Mouse (Mus musculus) heart, adult 11 months (tissue): ENCODE measurements around the gene Pcca.

ENCODE experiments used
- DNase-seq: peaks from one replicate; pipeline ENCODE4 v3.0.0; 2022

Gene Pcca

DNA sequence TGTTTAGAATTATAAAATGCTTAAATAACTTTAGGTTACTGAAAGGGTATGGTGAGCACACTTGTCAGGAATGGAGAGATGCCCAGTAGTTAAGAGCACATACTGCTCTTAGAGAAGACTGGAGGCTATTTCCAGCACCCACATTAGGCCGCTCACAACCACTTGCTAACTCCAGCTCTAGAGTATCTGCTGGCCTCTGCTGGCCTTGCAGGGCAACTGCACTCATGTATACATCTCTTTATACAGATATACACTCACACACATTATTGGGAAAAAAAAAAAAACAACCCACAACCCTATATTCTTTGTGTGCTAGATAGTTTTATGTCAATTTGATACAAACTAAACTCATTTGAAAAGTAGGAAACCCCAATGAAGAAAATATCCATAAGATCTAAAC lies 217.4 kb downstream of the Pcca start:
- DNase-seq, result peak; percentile 37

DNA sequence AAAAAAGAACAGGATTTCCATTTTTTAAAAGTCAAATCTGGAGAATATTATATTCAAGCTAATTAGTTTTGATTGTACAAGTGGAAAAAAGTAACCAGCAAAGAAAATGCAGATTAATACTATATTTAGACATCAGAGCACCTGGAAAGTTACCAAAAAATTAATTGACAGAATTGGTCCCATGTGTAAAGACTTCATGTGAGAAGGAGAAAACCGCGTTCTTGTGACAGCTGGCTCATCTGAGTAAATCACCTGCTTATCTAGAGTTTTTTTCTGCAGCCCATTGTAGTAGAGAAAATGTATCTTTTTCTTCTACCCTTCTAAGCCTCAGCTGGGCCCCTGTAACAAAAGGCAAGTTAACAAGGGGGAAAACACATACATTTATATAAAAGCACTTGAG lies 219.2 kb downstream of the Pcca start:
- DNase-seq, result no peak

DNA sequence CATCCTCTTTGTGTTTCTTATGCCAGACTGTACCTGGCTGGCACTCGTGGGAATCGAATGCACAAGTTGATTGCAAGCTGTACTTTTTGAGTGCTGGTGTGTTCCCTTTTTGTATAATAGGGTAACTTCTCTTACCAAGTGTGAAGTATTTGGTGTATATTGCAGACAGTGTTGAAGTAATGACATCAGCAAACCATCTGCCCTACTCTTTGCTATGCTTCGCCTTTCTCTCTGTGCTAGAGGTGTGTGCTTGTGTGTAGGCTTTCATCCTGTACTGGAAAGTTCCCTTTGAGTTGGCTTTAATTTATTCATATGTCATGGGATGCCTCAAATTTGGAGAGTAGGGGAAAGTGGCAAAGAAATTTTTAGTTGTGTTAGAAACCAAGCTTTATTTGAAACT lies 220.2 kb downstream of the Pcca start:
- peak; percentile 55 for DNase-seq

DNA sequence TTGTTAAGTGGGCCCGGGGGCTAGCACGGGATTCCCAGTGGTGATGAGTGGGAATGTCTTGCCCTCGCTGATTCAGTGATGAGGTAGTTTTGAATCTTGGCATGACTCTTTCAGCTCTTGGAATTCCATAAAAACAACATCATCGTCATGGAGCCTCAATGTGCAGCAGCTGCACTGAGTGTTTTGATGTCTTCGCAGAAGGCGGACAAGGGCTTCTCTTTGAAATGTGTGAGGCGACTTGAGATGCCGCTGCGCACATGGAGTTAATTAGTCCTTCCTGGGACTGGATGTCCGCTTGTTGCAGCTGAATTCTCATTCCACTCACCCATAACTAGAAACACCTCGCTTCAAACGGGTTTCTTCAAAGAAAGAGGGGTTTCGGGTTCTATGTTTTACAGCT lies 221.4 kb downstream of the Pcca start:
- no peak for DNase-seq

DNA sequence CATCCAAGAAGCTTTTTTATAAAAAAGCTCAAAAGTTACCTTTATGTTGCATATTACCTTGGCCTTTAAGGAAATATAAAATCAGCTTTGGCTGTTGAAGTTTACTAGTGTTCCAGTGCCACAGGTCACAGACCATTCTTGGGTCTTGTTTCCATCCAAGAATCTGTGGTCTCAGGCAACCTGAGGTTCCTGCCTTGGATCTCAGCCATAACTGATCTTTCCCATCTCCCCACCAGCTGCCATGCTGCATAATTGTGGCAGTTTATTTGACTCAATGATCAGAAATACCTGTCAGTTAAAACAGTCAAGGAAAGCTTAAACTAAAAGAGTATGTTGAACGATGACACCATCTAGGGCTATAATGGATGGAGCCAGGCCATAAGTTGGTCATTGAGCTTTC lies 222.5 kb downstream of the Pcca start:
- DNase-seq, result no peak

DNA sequence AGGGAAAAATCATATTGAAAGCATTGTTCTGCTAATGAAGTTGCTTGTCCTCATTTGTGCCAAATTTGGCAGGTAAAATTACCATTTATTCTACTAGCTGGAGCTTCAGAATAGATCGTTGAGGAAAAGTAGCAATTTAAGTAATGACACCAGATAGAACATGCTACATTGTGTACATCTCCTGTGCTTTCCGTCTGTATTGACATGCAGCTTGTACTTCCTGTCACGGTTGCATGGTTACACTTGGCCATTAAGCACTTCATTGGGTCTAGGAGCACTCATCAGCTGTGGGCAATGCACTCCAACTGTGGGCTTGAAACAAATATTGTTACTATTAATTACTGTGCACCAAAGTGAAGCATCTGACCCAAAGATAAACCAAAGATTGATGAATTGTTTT lies 225.8 kb downstream of the Pcca start:
- DNase-seq, result no peak

DNA sequence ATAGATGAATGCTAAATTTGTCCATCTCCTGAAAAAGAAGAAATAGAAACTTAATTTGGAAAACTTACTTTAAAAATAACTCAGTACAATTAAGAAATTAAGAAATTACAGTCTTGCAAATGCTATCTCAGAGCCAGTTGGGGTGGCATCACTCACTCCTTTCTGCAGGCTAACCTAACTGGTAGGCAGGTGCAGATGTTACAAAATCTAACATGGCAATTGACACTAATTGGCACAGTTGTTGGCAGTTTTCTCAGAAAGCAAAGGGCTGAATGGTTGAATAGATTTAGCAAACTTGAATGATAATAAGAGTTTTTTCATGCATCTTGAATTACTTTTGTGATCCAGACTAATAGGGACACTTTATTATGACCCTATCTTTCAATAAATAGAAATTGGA lies 226.7 kb downstream of the Pcca start:
- DNase-seq, result no peak

DNA sequence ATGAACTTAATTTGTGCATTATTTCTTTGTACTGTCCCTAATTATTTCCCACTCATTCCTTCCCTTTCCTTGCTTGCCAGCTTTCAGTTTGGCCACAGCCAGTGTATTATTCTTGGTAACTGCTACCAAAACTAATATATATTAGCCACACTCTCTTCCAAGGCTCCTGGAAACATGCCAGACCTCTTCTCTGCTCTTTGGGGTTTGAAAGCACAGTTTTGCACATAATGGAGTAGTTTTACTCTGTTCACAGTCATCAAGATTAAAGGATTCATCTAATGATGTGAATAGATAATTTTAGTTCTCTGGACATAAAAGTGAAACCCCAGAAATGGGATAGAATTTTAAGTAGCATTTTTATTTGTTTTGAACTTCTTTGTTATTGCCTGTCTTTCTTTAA lies 228.5 kb downstream of the Pcca start:
- DNase-seq, result no peak

DNA sequence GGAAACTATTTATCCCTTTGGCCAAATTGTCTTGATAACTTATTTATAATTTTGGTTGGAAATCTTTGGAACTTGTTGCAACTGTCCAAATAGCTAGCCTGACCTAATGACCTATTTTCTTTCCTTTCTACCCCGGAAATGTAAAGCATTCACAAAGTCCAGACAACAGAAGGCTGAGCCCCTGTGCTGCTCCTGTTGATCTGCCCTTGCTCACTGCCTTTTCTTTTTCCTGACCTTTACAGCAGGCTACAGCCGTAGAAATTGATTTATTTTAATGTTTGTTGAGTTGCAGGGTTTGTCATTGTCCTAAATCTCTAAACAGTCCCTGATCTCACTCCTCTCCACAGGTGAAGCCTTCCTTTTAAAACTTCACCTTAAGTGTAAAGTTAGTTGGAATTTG lies 231.8 kb downstream of the Pcca start:
- peak; percentile 56 for DNase-seq

DNA sequence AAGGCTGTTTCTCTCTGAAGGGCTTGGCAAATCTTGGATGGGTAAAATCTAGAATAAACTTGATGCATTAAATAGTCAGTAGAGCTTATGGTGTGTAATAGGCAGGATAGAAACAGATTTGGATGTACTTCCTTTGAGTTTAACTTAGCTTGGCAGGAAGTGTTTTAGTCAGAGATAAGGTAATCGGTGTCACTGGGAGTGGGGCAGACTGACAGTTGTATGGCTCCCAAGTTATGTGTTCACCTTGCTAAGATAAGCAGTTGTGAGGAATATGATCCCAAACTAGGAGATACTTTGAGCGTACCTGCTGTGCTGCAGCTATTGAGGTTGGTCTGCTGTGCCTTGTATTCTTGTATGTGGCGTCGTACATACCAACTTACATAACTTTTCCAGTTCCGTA lies 232.3 kb downstream of the Pcca start:
- no peak for DNase-seq

DNA sequence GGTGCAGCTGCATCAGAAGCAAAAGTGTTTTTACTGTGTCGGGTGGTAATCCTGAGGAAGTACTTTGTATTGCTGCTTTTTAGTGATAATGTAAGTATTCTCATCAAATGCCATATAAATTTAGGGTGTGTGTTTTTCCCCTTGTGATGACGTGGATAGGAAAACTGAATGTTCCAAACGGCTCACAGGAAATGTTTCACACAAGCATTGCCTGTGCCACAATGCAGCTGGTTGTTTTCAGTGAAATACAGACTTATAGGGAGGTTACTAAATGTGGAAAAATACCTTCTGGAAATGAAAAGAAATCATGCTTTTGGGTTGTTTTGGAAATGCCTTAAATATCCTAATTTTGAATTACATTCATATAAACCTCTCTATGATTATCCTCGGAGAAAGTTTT lies 250.6 kb downstream of the Pcca start:
- no peak for DNase-seq

DNA sequence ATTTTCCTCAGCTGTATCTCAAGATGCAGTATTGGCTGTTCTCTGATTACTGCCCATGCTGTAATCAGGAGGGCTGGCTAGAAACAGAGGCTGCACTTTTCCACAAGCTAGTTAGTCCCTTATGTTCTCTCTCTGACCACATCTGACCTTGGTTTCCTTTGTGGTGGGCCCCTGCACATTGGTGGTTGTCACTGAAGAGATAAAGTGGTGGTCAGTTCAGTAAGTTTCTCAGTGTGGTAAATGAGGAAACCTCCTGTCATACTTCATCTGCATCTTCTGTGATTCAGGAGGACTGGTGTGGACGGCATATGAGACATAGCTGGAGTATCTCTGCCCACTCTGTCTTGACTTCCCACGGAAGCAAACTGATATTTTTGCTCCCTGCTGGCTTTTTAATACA lies 254.1 kb downstream of the Pcca start:
- no peak for DNase-seq

DNA sequence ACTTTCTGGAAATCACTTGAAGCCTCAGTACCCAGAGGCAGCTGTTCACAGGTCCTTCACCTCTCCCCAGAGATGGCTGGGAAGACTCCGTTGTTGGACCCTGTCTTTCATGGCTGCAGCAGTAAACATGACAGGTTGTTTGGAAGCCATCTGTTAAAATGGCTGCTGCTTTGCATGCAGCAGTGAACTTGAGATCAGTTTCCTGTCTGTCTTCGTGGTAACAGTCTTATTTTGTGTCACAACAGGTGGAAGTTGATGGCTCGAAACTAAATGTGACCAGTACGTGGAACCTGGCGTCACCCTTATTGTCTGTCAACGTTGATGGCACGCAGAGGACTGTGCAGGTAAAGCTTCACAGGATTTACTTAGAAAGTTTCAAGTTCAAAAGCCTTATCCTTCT lies 256.0 kb downstream of the Pcca start:
- DNase-seq, result no peak

DNA sequence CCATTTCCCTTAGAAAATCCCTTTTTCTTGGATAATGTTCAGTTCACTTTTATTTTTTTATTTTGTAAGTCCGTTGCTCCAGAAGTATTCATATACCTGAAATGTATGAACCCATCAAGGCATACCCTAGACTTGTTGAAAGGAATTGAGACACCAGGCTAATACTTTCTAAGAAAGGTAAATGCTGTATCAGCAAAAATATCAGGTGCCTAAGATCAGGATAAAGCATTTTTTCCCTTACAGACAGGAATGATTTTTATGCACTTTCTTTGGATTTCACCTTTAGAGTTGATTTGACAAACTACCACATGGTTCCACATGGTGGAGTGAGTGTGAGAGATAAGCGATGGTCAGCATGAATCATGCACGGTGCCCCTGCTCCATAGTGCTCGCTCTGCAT lies 259.2 kb downstream of the Pcca start:
- no peak for DNase-seq

DNA sequence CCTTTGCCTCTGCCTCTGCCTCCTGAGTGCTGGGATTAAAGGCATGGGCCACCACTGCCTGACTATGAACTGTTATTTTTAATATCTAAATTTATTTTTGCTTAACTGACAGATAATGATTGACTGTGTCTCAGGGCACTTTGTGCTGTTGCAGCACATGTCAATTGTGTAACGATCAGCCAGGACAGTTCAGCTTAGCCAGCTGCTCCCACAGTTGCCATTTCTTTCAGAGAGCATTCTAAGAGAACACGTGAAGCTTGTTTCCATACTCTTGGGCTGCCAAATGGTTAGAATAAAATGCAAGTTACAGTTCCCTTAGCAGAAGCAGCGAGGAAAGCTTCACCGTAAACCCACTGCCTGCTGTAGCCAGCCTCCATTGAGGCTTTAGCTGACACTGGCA lies 266.2 kb downstream of the Pcca start:
- no peak for DNase-seq

DNA sequence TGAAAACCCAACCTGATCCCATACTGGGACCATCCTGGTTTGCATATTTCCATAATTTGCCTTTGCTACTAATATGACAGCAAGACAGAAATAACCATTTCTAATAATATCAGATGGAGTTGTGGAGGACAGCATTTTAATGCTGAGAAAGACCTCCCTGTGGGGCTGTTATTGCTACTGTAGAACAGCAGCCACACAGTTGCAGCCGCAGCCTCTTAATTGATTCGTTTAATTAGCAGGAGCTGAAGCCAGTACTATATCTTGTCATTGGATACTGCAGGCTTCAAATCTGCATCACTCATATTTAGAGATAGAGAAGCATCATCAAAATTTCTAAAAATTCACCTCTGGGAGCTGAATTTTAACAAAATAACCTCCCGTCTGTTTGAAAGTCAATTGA lies 286.9 kb downstream of the Pcca start:
- DNase-seq, result no peak

DNA sequence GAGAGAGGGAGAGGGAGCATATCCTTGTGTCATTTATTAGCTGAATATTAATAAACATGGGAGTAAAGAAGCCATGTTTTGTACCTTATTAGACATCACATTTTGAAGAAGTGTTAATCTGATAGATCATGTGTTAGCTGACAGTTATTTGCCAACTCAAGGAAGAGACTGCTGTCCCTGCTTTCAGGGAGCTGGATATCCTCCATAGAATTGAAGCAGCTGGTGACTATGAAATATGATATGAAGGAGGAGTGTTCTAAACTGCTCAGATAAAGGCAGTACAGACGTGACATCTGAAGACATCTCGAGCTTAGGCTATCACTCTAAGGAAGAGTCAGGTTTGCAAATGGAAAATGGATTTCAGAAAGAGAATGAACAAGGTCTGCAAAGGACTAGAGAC lies 289.7 kb downstream of the Pcca start:
- DNase-seq, result no peak

DNA sequence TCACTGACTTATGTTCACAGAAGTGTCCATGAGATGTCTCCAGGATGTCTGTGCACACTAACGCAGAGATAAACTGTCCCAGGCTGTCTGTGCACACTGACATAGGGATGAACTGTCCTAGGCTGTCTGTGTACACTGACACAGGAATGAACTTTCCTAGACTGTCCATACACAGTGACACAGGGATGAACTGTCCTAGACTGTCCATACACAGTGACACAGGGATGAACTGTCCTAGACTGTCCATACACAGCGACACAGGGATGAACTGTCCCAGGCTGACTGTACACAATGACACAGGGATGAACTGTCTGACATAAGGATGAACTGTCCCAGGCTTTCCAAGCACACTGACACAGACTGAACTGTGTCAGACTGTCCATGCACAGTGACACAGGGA lies 291.3 kb downstream of the Pcca start:
- no peak for DNase-seq

DNA sequence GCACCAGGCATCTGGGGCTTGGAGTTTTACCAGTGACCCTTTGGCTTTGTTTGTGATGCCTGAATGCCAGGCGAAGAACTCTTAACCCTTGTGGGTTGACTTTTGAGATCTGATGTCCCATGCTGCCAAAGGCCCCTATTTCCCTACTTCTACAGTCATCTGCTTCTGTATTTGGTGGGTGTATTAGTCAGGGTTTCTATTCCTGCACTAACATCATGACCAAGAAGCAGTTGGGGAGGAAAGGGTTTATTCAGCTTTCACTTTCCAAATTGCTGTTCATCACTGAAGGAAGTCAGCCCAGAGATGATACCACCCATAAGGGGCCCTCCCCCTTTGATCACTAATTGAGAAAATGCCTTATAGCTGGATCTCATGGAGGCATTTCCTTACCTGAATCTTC lies 296.3 kb downstream of the Pcca start:
- peak; percentile 72 for DNase-seq

DNA sequence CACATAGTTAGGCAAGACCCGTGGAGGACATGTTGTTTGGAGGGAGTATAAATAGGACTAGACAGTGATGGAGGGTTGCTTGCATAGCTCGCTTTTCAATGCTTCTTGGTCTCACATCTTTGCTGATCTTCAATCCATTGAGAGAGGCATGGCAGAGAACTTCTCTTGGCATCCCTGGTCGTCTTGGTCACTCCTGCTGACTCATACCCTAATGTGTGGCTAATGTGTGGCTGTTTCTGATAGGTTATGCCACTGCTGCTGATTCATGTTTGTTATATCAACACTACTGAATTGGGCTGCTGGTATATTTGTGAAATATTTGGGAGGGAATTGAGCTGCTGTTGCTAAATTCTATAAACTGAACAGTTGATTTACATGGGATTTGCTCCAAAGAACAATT lies 299.5 kb downstream of the Pcca start:
- no peak for DNase-seq

DNA sequence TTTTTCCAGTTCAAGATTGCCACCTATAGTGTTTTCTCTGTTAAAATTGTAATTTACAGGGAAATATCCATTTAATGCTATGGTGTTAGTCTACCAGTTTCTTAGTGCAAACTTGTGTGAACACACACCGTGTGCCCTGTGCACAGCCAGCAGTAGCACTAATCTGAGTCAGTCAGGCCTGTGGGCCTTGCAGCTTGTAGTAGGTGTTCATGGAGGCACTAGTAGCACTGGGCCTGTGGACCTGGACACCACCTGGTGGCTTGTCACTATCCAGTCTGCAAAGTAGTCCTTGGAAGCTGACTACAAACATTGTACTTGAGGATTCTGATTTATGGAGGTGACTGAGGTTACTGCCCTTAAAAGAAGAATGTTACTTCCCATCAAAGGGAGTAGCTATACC lies 300.6 kb downstream of the Pcca start:
- peak; percentile 71 for DNase-seq

DNA sequence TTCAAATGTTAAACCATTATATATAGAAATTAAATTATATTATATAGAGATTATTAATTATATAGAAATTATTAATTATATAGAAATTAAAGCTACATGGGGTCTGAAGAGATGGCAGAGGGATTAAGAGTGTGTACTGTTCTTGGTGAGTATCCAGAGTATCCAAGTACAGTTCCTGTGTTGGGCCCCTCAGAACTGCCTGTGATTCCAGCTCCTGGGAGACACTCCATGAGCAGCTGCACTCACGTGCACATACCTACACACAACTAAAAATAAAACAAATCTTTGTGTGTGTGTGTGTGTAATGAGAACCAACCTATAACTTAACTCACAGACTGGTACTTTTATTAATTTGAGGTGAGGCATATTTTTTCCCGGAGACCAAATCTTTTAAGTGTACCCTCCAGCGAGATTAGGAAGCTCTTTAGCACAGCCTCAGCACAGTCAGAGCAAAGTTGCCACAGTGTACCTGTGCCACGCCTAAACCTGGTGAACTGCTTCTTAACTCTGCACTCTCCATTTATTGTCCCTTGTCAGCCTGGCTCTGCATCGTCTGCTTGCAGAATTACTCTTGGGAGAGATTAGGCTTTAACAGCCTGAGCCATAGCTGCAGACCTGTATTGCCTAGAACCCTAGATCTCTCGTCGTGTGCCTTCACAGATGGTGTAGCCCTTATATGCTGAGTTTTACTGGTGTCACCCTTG lies 301.5 kb downstream of the Pcca start:
- peak; percentile 59 for DNase-seq

DNA sequence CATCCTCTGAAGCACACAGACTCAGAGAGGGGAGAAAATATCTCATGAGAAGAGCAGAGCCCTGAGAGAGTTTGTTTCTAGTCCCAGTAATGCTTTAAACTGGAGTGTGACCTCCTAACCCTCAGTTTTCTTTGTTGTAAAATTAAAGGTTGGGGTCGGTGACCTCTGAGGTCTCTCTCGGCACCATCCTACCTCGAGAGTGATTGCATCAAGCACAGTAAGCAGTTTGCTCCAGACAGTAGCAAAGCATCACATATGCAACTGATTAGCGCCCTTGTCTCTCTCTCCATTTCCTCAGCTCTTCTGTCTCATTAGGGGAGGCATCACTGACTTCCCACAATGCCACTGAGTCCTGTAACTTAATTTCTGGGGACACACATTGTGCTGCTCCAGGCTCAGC lies 302.1 kb downstream of the Pcca start:
- DNase-seq, result peak; percentile 43

DNA sequence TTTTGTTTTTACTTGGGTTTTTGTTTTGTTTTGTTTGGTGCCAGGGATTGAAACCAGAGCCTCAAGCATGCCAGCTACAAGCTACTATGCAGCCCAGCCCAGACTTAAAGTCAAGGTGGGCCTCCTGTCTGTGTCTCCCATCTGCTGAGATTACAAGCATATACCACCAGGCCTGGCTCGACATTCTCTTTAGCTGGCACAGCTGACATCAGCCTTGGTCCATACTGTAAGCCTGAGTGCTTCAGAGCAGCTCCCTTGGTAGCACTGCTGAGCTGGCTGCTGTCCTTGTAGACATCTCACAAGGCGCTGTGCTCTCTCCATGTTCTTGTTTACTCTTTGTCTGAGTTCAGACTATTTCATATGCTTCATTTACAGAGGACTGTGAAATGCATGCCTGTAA lies 302.9 kb downstream of the Pcca start:
- DNase-seq, result peak; percentile 65

DNA sequence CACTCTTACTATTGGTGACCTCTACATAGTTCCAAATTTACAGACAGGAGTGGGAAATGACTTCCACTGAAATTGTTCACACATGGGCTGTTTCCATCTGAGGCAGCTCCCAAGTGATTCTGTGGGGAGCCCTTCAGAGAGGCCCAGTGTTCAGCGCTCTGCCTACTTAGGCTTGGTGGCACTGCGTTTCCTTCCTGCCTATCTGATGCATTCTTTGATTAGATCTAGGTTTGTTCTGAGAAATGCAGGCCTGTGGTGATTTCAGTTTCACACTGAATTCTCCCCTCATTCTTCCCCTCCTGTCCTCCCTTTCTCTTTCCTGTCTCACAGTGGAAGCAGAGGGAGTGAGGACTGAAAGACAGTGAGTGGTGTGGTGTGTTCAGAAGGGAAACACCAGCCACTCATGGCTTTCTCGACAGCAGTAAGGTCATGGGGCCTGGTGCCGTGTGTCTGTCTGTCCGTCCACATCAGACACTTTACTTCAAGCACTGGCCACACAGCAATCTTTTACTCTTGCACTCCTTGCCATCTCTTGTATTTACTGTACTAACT lies 318.5 kb downstream of the Pcca start:
- DNase-seq, result peak; percentile 77
